In the genomic region with DNA sequence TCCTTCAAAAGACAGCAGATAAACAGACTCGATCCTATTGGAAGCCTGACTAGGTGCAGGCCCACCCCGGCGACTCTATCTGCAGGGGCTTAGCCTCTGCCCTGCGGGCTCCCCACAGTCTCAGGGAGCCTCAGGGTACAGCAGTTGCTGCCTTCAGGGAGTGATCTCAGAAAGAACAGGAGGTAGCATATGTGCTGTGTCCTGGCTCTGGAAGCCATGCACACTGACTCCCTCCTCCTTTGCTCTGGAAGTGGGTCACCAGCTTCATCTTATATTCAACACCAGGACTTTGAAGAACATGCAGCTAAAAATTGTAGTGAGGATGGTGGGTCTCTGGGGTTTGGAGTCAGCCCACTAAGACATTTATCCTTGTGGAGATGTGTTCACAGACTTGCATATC, we compare ENCODE assay signal across 31 mouse cellular contexts.
"Had no signal": no experiment of that assay in that cellular context is flagged by ENCODE, and none has a peak within 500 bp of the region (broad histone marks: within the 10 kb centered on the region; RNA-seq: fewer than 3 reads in every experiment).

No protein-coding gene starts in this region.

- H3K9me3 ChIP-seq: limb, embryonic 10.5 days; limb, embryonic 12.5 days; limb, embryonic 13.5 days; limb, embryonic 15.5 days; liver, embryonic 12.5 days; liver, embryonic 13.5 days; liver, embryonic 15.5 days; lung, embryonic 15.5 days; megakaryocyte, embryonic 14.5 days; midbrain, embryonic 10.5 days; midbrain, embryonic 12.5 days; midbrain, embryonic 13.5 days; midbrain, embryonic 15.5 days had no signal

- H3K27ac ChIP-seq: left cerebral cortex, adult 2 months; limb, embryonic 10.5 days; limb, embryonic 12.5 days; limb, embryonic 13.5 days; limb, embryonic 15.5 days; liver, embryonic 12.5 days; liver, embryonic 13.5 days; liver, embryonic 14.5 days; liver, embryonic 15.5 days; lung, embryonic 15.5 days; macrophage; midbrain, embryonic 10.5 days; midbrain, embryonic 12.5 days; midbrain, embryonic 13.5 days; midbrain, embryonic 15.5 days had no signal

- ATAC-seq: liver, embryonic 12.5 days; liver, postnatal 0 days; lung, postnatal 0 days; midbrain, embryonic 13.5 days; midbrain, embryonic 15.5 days; midbrain, embryonic 16.5 days had no signal

- H3K4me1 ChIP-seq: limb, embryonic 10.5 days; limb, embryonic 12.5 days; limb, embryonic 13.5 days; limb, embryonic 15.5 days; liver, embryonic 12.5 days; liver, embryonic 13.5 days; liver, embryonic 15.5 days; lung, embryonic 15.5 days; megakaryocyte, embryonic 14.5 days; midbrain, embryonic 12.5 days; midbrain, embryonic 15.5 days had no signal

- H3K9ac ChIP-seq: limb, embryonic 12.5 days; limb, embryonic 13.5 days; limb, embryonic 15.5 days; liver, embryonic 12.5 days; liver, embryonic 13.5 days; liver, embryonic 14.5 days; liver, embryonic 15.5 days; liver, postnatal 0 days; lung, embryonic 14.5 days; lung, embryonic 15.5 days; midbrain, embryonic 12.5 days; midbrain, embryonic 13.5 days; midbrain, embryonic 15.5 days had no signal

- DNase-seq: left cerebral cortex, postnatal 4 days; liver; liver, embryonic 13.5 days; liver, postnatal 0 days; lung, adult 18-20 months; lung, adult 2 months; lung, embryonic 14.5 days; lung, postnatal 10 days; lung, postnatal 14 days; lung, postnatal 36 days; lung, postnatal 4 days had no signal

- H3K36me3 ChIP-seq: limb, embryonic 10.5 days; limb, embryonic 12.5 days; limb, embryonic 13.5 days; limb, embryonic 15.5 days; liver, embryonic 12.5 days; liver, embryonic 13.5 days; liver, embryonic 15.5 days; lung, embryonic 15.5 days; midbrain, embryonic 10.5 days; midbrain, embryonic 12.5 days; midbrain, embryonic 13.5 days; midbrain, embryonic 15.5 days had no signal

- H3K27me3 ChIP-seq: limb, embryonic 12.5 days; limb, embryonic 13.5 days; limb, embryonic 15.5 days; liver, embryonic 12.5 days; liver, embryonic 13.5 days; liver, embryonic 15.5 days; lung, embryonic 15.5 days; midbrain, embryonic 12.5 days; midbrain, embryonic 13.5 days; midbrain, embryonic 15.5 days had no signal

- H3K4me2 ChIP-seq: limb, embryonic 12.5 days; limb, embryonic 13.5 days; limb, embryonic 15.5 days; liver, embryonic 11.5 days; liver, embryonic 12.5 days; liver, embryonic 13.5 days; liver, embryonic 15.5 days; lung, embryonic 14.5 days; lung, embryonic 15.5 days; midbrain, embryonic 11.5 days; midbrain, embryonic 12.5 days; midbrain, embryonic 13.5 days; midbrain, embryonic 15.5 days had no signal

- H3K4me3 ChIP-seq: left cerebral cortex, adult 2 months; limb, embryonic 10.5 days; limb, embryonic 12.5 days; limb, embryonic 13.5 days; limb, embryonic 15.5 days; liver, embryonic 12.5 days; liver, embryonic 13.5 days; liver, embryonic 15.5 days; lung, embryonic 15.5 days; megakaryocyte, embryonic 14.5 days; midbrain, embryonic 10.5 days; midbrain, embryonic 12.5 days; midbrain, embryonic 13.5 days; midbrain, embryonic 15.5 days; myocyte had no signal
